Mouse (Mus musculus): ENCODE results near the gene B3gnt3.

GRCm38 (mm10) chr8:71711574-71711973 lies 10.0 kb upstream of the B3gnt3 start:
- TF ChIP-seq CTCF (IDR thresholded peaks at IDR 0.05; ENCODE audit: borderline replicate concordance, extremely low read depth, insufficient read depth, insufficient read length) (no peak), POLR2A (IDR thresholded peaks at IDR 0.05; ENCODE audit: borderline replicate concordance, extremely low read depth, insufficient read depth, insufficient read length, poor library complexity, severe bottlenecking) (no peak)

Data from brain, embryonic 14.5 days (tissue).